Mouse (Mus musculus) cerebellum, adult 2 months (tissue): Measurements from ENCODE around the gene Cltc. TPM values are rescaled to one million over a fixed set of nuclear protein-coding genes. Genes with fewer than 3 reads are reported as not detected.

Experiments
- DNase-seq, 2 experiments: peaks; one replicate each; pipeline ENCODE4 v3.0.0; 2021
- H3K27ac ChIP-seq: fragments of 200-500 bp; 2 replicates; pipeline ENCODE4 v1.5.1; 2012; ENCODE audit warnings: low read length, control low read depth, inconsistent platforms; ENCODE audit not compliant: insufficient read depth
- H3K27me3 ChIP-seq: fragments of 200-500 bp; 2 replicates; pipeline ENCODE4 v1.6.1; 2012; ENCODE audit warnings: inconsistent platforms, mild to moderate bottlenecking, low read length, moderate library complexity; ENCODE audit not compliant: control insufficient read depth, insufficient read depth
- H3K4me1 ChIP-seq: fragments of 200-500 bp; 2 replicates; pipeline ENCODE4 v1.6.1; 2011; ENCODE audit warnings: low read length; ENCODE audit not compliant: control insufficient read depth, insufficient read depth
- H3K4me3 ChIP-seq: fragments of 200-500 bp; replicated peaks from 2 replicates; pipeline ENCODE3; 2011; ENCODE audit warnings: mild to moderate bottlenecking, low read depth, low read length, control low read depth; ENCODE audit not compliant: insufficient read depth
- CTCF ChIP-seq: fragments of 200-500 bp; IDR thresholded peaks from 2 replicates; pipeline ENCODE4 v1.5.1; 2011; ENCODE audit warnings: low read depth, mild to moderate bottlenecking, control low read depth, low read length, moderate library complexity, borderline replicate concordance; ENCODE audit not compliant: insufficient read depth
- POLR2A ChIP-seq: fragments of 200-500 bp; IDR thresholded peaks from 2 replicates; pipeline ENCODE4 v1.6.1; 2011; ENCODE audit warnings: low read length, control low read depth, borderline replicate concordance; ENCODE audit not compliant: insufficient read depth
- WGBS: fragments of 180-500 bp; shearing (Covaris S2); methylation state at CpG from one replicate; pipeline ENCODE4 v1.1.7; 2018; 5-methylcytosine and 5-hydroxymethylcytosine counted together
- polyA plus RNA-seq: library from polyadenylated mRNA; depleted of rRNA; stranded (reverse); fragments of >200 nt; gene quantifications from 2 replicates; pipeline ENCODE4 v1.2.3, GENCODE M21; 2012

The Cltc gene
- polyA plus RNA-seq, 1 experiment: 465 TPM

GRCm38 (mm10) chr11:86672772-86673171 lies 84.6 kb downstream of the Cltc start:
- no peak for DNase-seq
- Histone ChIP-seq H3K27ac (no peak overlapping the region), H3K4me3 (no peak overlapping the region), H3K4me1 (no peaks in the 10 kb centered on the region), H3K27me3 (no peaks in the 10 kb centered on the region)
- TF ChIP-seq POLR2A (no peak), CTCF (no peak)
- WGBS: 76% methylated on average over 3 of the region's 3 CpGs

- Histone ChIP-seq H3K4me3 (no peak overlapping the region), H3K27ac (0 out of 2 replicates have a peak overlapping the region, but pooled peaks have one; percentile 20), H3K27me3 (no peaks in the 10 kb centered on the region), H3K4me1 (no peaks in the 10 kb centered on the region)
- DNase-seq: no peak
- no peak for TF ChIP-seq CTCF
- TF ChIP-seq POLR2A: no peak
- WGBS: 71% methylated on average over 3 of the region's 3 CpGs
Observed at GRCm38 (mm10) chr11:86671041-86671675, 86.2 kb downstream of the Cltc start.

- no peaks in the 10 kb centered on the region for H3K27me3 ChIP-seq
- H3K4me1 ChIP-seq: no peaks in the 10 kb centered on the region
- WGBS: 74% methylated on average over 3 of the region's 3 CpGs
- no peak for DNase-seq
- no peak overlapping the region for H3K4me3 ChIP-seq
- TF ChIP-seq POLR2A (no peak), CTCF (no peak)
- H3K27ac ChIP-seq: no peak overlapping the region
Observed at GRCm38 (mm10) chr11:86668169-86668568, 89.2 kb downstream of the Cltc start.

- no peak for DNase-seq
- no peaks in the 10 kb centered on the region for H3K27me3 ChIP-seq
- 94% methylated on average over 2 of the region's 2 CpGs for WGBS
- TF ChIP-seq CTCF (no peak), POLR2A (no peak)
- no peak overlapping the region for H3K27ac ChIP-seq
- H3K4me1 ChIP-seq: no peaks in the 10 kb centered on the region
- no peak overlapping the region for H3K4me3 ChIP-seq
Observed at GRCm38 (mm10) chr11:86667553-86667952, 89.8 kb downstream of the Cltc start.

GRCm38 (mm10) chr11:86664406-86664805 lies 93.0 kb downstream of the Cltc start:
- Histone ChIP-seq H3K27me3 (no peaks in the 10 kb centered on the region), H3K4me1 (no peaks in the 10 kb centered on the region), H3K4me3 (no peak overlapping the region), H3K27ac (no peak overlapping the region)
- no peak for DNase-seq
- no peak for TF ChIP-seq POLR2A
- TF ChIP-seq CTCF: no peak
- WGBS: 62% methylated on average over 3 of the region's 3 CpGs

GRCm38 (mm10) chr11:86663977-86664376 lies 93.4 kb downstream of the Cltc start:
- H3K4me1 ChIP-seq: no peaks in the 10 kb centered on the region
- H3K4me3 ChIP-seq: no peak overlapping the region
- H3K27ac ChIP-seq: no peak overlapping the region
- H3K27me3 ChIP-seq: no peaks in the 10 kb centered on the region
- no peak for DNase-seq
- no peak for TF ChIP-seq POLR2A
- TF ChIP-seq CTCF: no peak

- TF ChIP-seq CTCF (no peak), POLR2A (no peak)
- no peaks in the 10 kb centered on the region for H3K27me3 ChIP-seq
- no peak overlapping the region for H3K4me3 ChIP-seq
- no peak for DNase-seq
- H3K27ac ChIP-seq: no peak overlapping the region
- 97% methylated on average over 8 of the region's 8 CpGs for WGBS
- no peaks in the 10 kb centered on the region for H3K4me1 ChIP-seq
Observed at GRCm38 (mm10) chr11:86662986-86663895, 94.1 kb downstream of the Cltc start.

GRCm38 (mm10) chr11:86657863-86658262 lies 99.5 kb downstream of the Cltc start:
- no peak overlapping the region for H3K4me3 ChIP-seq
- TF ChIP-seq POLR2A: no peak
- TF ChIP-seq CTCF: no peak
- H3K27ac ChIP-seq: no peak overlapping the region
- no peak for DNase-seq
- no peaks in the 10 kb centered on the region for H3K27me3 ChIP-seq
- no peaks in the 10 kb centered on the region for H3K4me1 ChIP-seq
